Comparison of ENCODE assay signal across 14 mouse cellular contexts in the genomic region with DNA sequence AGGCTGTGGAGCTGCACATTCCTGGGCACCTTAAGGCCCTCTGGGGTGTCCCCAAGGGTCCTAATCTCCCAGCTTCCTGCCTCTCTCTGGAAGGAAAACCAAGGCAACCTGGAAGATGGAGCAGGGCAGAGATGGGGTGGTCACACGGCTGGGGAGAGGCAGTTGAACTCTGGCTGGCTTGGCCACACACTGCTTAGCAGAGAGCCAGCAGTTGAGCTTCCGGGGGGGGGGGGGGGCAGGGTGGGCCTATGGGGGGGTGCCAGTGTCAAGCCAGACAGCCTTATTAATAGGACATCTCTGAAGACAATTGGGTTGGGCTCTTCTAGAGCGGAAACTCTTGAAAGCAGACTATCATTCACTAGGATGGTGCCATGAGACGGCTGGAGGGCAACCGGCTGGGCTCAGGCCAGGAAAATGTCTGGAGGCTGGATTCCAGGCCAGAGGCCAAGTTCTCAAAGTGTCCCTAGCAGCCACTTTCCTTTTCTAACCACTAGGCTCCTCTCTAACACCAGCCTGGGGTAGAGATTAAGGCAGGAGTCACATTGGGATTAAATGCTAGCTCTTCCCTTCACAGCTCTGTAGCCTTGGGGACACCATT. TPM values are rescaled to one million over a fixed set of nuclear protein-coding genes. Genes with fewer than 3 reads are reported as not detected.
DNase-seq lines count a peak whose midpoint lies in the region; TF ChIP-seq lines count a peak whose summit lies in the region.
"Had no signal": no experiment of that assay in that cellular context is flagged by ENCODE, and none has a peak within 500 bp of the region (broad histone marks: within the 10 kb centered on the region; RNA-seq: fewer than 3 reads in every experiment).

No protein-coding gene starts in this region.

- TF ChIP-seq POLR2A in cerebellum, adult 2 months (IDR thresholded peaks at IDR 0.05; ENCODE audit: borderline replicate concordance, insufficient read depth, low read length) = no peak

- no peak overlapping the region for H3K27ac ChIP-seq in cerebellum, adult 2 months (ENCODE audit: insufficient read depth, low read length)
- H3K27ac ChIP-seq in embryonic facial prominence, embryonic 10.5 days (replicated peaks) = no peak overlapping the region
- H3K27ac ChIP-seq: hindbrain, embryonic 15.5 days; neural tube, embryonic 15.5 days had no signal

- no peaks in the 10 kb centered on the region for H3K9me3 ChIP-seq in embryonic facial prominence, embryonic 10.5 days
- H3K9me3 ChIP-seq: G1E; hindbrain, embryonic 15.5 days; neural tube, embryonic 15.5 days had no signal

- H3K36me3 ChIP-seq in embryonic facial prominence, embryonic 10.5 days (replicated peaks) = no peaks in the 10 kb centered on the region
- H3K36me3 ChIP-seq: G1E; hindbrain, embryonic 15.5 days; neural tube, embryonic 15.5 days had no signal

- no peak for TF ChIP-seq CTCF in cerebellum, adult 2 months (IDR thresholded peaks at IDR 0.05; ENCODE audit: borderline replicate concordance, insufficient read depth, low read depth, low read length)

- peaks cover 12% of the 10 kb centered on the region for H3K4me1 ChIP-seq in cerebellum, adult 2 months (ENCODE audit: control insufficient read depth, insufficient read depth, low read length)
- H3K4me1 ChIP-seq in embryonic facial prominence, embryonic 10.5 days = no peaks in the 10 kb centered on the region
- H3K4me1 ChIP-seq: hindbrain, embryonic 15.5 days; neural tube, embryonic 15.5 days had no signal

- DNase-seq in cerebellum, postnatal 10 days = peak; percentile 54 to 62
- DNase-seq in cerebellum, postnatal 25 days = no peak
- DNase-seq in left cerebral cortex, postnatal 4 days = peak; percentile 55
- DNase-seq in left cerebral cortex, postnatal 10 days (ENCODE audit: extremely low spot score in 1 of 2, low spot score in 2 of 2) = no peak
- peak; percentile 81 for DNase-seq in heart, postnatal 4 days
- peak; percentile 86 for DNase-seq in lung, postnatal 36 days
- DNase-seq in cerebellum, adult 2 months = no peak
- no peak for DNase-seq in embryonic facial prominence, embryonic 10.5 days (ENCODE audit: low spot score)
- DNase-seq: thymus, postnatal 4 days had no signal

- H3K27me3 ChIP-seq in cerebellum, adult 2 months (ENCODE audit: control insufficient read depth, insufficient read depth, low read length) = no peaks in the 10 kb centered on the region
- peaks cover 6% of the 10 kb centered on the region; the same call in 1 of the 2 replicates for H3K27me3 ChIP-seq in embryonic facial prominence, embryonic 10.5 days (replicated peaks; ENCODE audit: low read depth, poor library complexity, severe bottlenecking)
- H3K27me3 ChIP-seq: hindbrain, embryonic 15.5 days had no signal

- intact Hi-C loops in left cerebral cortex, postnatal 4 days (cut with DNase I) = loop anchor here (10.0 kb wide), 3 partner anchors 168 to 378 kb away; partner anchors contain the start of genes Pdhb and Pxk
- intact Hi-C loops in left cerebral cortex, postnatal 10 days (cut with DNase I) = loop anchor here (10.0 kb wide), 1 partner anchor 378 kb away; no protein-coding TSS in a partner anchor

- H3K4me3 ChIP-seq in cerebellum, adult 2 months (replicated peaks; ENCODE audit: insufficient read depth, low read depth, low read length) = no peak overlapping the region
- H3K4me3 ChIP-seq in embryonic facial prominence, embryonic 10.5 days = no peak overlapping the region
- H3K4me3 ChIP-seq: hindbrain, embryonic 15.5 days; neural tube, embryonic 15.5 days had no signal

- 41% methylated on average over 5 of the region's 5 CpGs for whole genome bisulfite sequencing in cerebellum, adult 2 months
- 81% methylated on average over 5 of the region's 5 CpGs for WGBS in embryonic facial prominence, embryonic 10.5 days

RNA-seq across cellular contexts. Expression of gene Fam107a, which starts 24.8 kb away (rescaled TPM):
- 1 to 10 TPM; 3.3 to 3.5 TPM for total RNA-seq in left cerebral cortex, postnatal 4 days (2021)
- 10 to 100 TPM; 27.7 to 82.3 TPM for total RNA-seq in left cerebral cortex, postnatal 10 days (2021)
- 1 to 10 TPM; 1.7 to 2.1 TPM for total RNA-seq in heart, postnatal 4 days (2021)
- 351 and 468 TPM in 2 replicates for polyA plus RNA-seq in cerebellum, adult 2 months (2012; rRNA removed)
- 1.1 and 1.6 TPM in 2 replicates for polyA plus RNA-seq in embryonic facial prominence, embryonic 10.5 days (2016; fragmentation: Nextera tagmentation; extraction: Ambion mirVana)
- polyA plus RNA-seq: G1E had no signal

RNA-seq across cellular contexts. Expression of gene Oit1, which starts 35.9 kb away (rescaled TPM):
- not detected for total RNA-seq in left cerebral cortex, postnatal 4 days (2021)
- not detected for total RNA-seq in left cerebral cortex, postnatal 10 days (2021)
- not detected for total RNA-seq in heart, postnatal 4 days (2021)
- not detected in 2 replicates for polyA plus RNA-seq in cerebellum, adult 2 months (2012; rRNA removed)
- 0.24 and 0.42 TPM in 2 replicates for polyA plus RNA-seq in embryonic facial prominence, embryonic 10.5 days (2016; fragmentation: Nextera tagmentation; extraction: Ambion mirVana)
- total RNA-seq: G1E; layer of hippocampus, postnatal 10 days had no signal
- polyA plus RNA-seq: cortical plate, adult 2 months; G1E; hindbrain, embryonic 15.5 days; neural tube, embryonic 15.5 days had no signal

Comparison
In these comparisons a context has a peak if more than half of its experiments do, and no peak if none do; other contexts are left out.
1. DNase-seq: peak in cerebellum, postnatal 10 days (2 of 2), left cerebral cortex, postnatal 4 days (single experiment), heart, postnatal 4 days (single experiment) and lung, postnatal 36 days (single experiment); none in cerebellum, postnatal 25 days (0 of 2), left cerebral cortex, postnatal 10 days (0 of 2), cerebellum, adult 2 months (0 of 2) and embryonic facial prominence, embryonic 10.5 days (single experiment).
2. RNA of gene Fam107a, which starts 24.8 kb away (total RNA-seq): 27.7 to 82.3 TPM in left cerebral cortex, postnatal 10 days; 3.3 to 3.5 TPM in left cerebral cortex, postnatal 4 days and 1.7 to 2.1 TPM in heart, postnatal 4 days; every median in the first group is over 4 times any median in the second.